Mouse (Mus musculus): ENCODE data around the gene Chrna5. TPM values are rescaled to one million over a fixed set of nuclear protein-coding genes. Genes with fewer than 3 reads are reported as not detected.

Chrna5 gene
- polyA plus RNA-seq, 1 experiment: not detected

DNA sequence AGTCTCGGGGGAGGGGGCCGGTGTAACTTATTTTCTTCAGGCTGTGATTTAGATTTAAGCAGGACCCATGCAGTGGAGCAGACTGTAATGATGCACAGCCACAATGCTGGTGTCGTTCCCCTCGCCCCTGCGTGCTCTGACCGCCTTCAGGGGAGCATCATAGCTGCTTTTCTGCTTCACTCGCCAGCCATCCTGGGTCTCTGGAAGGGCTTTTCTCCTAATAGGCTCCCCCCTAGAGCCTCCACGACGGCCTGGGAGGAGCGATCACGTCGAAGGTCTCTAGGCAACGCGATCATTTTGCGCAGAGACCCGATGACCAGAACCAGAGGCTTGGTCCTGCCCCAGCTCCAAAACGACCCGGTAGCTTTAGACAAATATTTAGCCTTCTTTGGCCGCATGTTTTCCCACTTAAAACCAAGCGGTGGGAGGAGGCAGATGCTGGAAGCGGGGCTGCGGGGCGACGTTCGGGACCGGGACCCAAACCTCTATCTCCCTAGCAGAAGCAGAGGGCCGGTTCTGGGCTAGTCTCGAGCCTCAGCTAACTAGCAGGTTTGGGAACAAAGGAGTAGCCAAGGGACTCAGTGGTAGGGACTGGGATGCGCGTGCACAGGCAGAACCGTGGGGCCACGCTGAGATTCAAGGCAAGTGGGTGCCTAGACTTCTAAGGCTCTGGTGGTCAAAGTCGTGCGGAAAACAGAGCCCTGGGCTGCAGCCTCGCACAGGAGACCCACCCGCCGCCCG lies 45.0 kb downstream of the Chrna5 start:
- TF ChIP-seq SRF (IDR thresholded peaks at IDR 0.05; ENCODE audit: control insufficient read depth, insufficient read length, low read depth) (no peak), TCF12 (IDR thresholded peaks at IDR 0.05; ENCODE audit: insufficient read depth, poor library complexity, severe bottlenecking) (no peak), POLR2AphosphoS2 (IDR thresholded peaks at IDR 0.05; ENCODE audit: insufficient read length, low read depth) (no peak), CEBPB (IDR thresholded peaks at IDR 0.05; ENCODE audit: insufficient read depth, poor library complexity, severe bottlenecking) (no peak), MAX (IDR thresholded peaks at IDR 0.05; ENCODE audit: low read depth) (no peak), POLR2A (IDR thresholded peaks at IDR 0.05; ENCODE audit: insufficient read length, low read depth) (no peak), REST (IDR thresholded peaks at IDR 0.05; ENCODE audit: insufficient read depth, insufficient read length) (no peak), MYOD1 (IDR thresholded peaks at IDR 0.05; ENCODE audit: control insufficient read depth in 1 of 3, insufficient read length in 2 of 3, low read depth in 2 of 3) (no peak), MYOG (IDR thresholded peaks at IDR 0.05; ENCODE audit: control insufficient read depth in 1 of 3, insufficient read depth in 1 of 3, insufficient read length in 2 of 3, low read depth in 2 of 3) (no peak), USF1 (IDR thresholded peaks at IDR 0.05; ENCODE audit: low read depth) (no peak)
- Histone ChIP-seq H3K36me3 (ENCODE audit: control insufficient read depth, insufficient read depth) (no peaks in the 10 kb centered on the region), H3K79me2 (ENCODE audit: control insufficient read depth, insufficient read depth) (no peaks in the 10 kb centered on the region), H3K4me2 (ENCODE audit: low read depth) (no peak overlapping the region), H3K4me3 (no peak overlapping the region), H3K27me3 (ENCODE audit: control insufficient read depth, insufficient read depth, insufficient read length) (peaks cover 26% of the 10 kb centered on the region), H3ac (ENCODE audit: control insufficient read depth, insufficient read length) (no peak overlapping the region)

DNA sequence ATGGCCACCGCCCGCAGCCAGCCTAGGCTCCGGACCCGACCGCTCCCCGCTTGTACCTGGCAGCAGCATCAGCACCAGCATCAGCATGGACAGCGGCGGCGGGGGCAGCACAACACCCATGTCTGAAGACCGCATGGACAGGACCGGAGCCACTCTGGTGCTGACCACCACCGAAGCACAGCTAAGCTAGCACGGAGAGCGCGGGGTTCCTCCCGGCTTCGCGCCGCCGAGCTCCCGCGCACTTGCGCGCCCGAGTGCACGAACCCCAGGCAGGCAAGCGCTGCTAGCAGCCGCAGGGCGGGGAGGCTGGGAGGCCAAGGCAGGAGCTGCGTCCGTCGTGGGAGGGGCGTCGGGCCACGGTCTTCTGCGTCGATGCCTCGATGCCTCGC lies 45.6 kb downstream of the Chrna5 start, which contains the start of gene Chrna3:
Gene Chrna3 (minus strand): TSS at position 288 of the 389 bp plus-strand sequence.
- H3K4me2 ChIP-seq (ENCODE audit: low read depth): no peak within 1 kb of the TSS

DNA sequence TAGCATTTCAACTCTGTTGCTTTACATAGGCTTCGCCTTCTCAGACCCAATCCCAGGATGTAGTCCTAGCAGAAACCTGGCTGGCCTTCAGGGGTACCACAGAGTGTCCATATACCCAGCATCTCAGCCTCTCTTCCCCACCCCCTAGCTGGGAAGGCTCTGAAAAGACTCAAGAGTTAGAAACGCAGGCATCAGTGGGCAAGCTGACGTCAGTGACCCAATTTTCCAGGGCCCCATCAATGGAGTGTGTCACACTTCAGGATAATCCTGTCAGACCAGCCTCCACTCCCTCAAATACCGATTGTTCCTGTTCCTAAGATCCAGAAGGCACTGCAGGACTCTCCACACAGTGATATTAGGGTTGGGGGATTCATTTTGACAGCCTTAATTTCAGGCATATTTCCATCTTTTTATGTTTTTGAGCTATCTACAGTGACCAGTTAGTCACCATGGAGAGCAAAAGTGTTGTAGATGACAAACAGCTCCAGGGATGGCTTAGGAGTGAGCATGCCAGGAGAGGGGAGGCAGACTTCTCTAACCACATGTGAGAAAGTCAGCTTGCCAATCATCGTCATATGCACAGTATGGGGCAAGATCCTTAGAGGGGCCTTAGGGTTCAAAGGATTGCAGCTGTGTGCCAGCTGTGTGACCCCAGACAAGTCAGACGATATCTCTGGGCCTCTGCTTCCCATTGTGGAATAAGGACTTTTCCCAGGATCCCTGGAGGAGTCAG lies 50.9 kb downstream of the Chrna5 start:
- Histone ChIP-seq H3ac (ENCODE audit: control insufficient read depth, insufficient read length) (no peak overlapping the region), H3K79me2 (ENCODE audit: control insufficient read depth, insufficient read depth) (no peaks in the 10 kb centered on the region), H3K4me3 (no peak overlapping the region), H3K27me3 (ENCODE audit: control insufficient read depth, insufficient read depth, insufficient read length) (peaks cover 16% of the 10 kb centered on the region), H3K4me2 (ENCODE audit: low read depth) (no peak overlapping the region), H3K36me3 (ENCODE audit: control insufficient read depth, insufficient read depth) (no peaks in the 10 kb centered on the region)
- no peak for TF ChIP-seq E2F4 (IDR thresholded peaks at IDR 0.05; ENCODE audit: insufficient read depth)
- TF ChIP-seq POLR2A (IDR thresholded peaks at IDR 0.05; ENCODE audit: insufficient read length, low read depth): no peak
- TF ChIP-seq SRF (IDR thresholded peaks at IDR 0.05; ENCODE audit: control insufficient read depth, insufficient read length, low read depth): no peak
- TF ChIP-seq USF1 (IDR thresholded peaks at IDR 0.05; ENCODE audit: low read depth): no peak
- TF ChIP-seq TCF12 (IDR thresholded peaks at IDR 0.05; ENCODE audit: insufficient read depth, poor library complexity, severe bottlenecking): no peak
- no peak for TF ChIP-seq TCF3 (IDR thresholded peaks at IDR 0.05; ENCODE audit: insufficient read length, low read depth)
- no peak for TF ChIP-seq MYOD1 (IDR thresholded peaks at IDR 0.05; ENCODE audit: control insufficient read depth in 1 of 3, insufficient read length in 2 of 3, low read depth in 2 of 3)
- TF ChIP-seq MYOG (IDR thresholded peaks at IDR 0.05; ENCODE audit: control insufficient read depth in 1 of 3, insufficient read depth in 1 of 3, insufficient read length in 2 of 3, low read depth in 2 of 3): no peak
- no peak for TF ChIP-seq MAX (IDR thresholded peaks at IDR 0.05; ENCODE audit: low read depth)
- TF ChIP-seq CEBPB (IDR thresholded peaks at IDR 0.05; ENCODE audit: insufficient read depth, poor library complexity, severe bottlenecking): no peak
- TF ChIP-seq REST (IDR thresholded peaks at IDR 0.05; ENCODE audit: insufficient read depth, insufficient read length): no peak
- TF ChIP-seq POLR2AphosphoS2 (IDR thresholded peaks at IDR 0.05; ENCODE audit: insufficient read length, low read depth): no peak

More for the DNA sequence above, 45.6 kb downstream of the Chrna5 start, which contains the start of gene Chrna3:
- no peaks in the 10 kb centered on the region for H3K36me3 ChIP-seq (ENCODE audit: control insufficient read depth, insufficient read depth)
- no peaks in the 10 kb centered on the region for H3K79me2 ChIP-seq (ENCODE audit: control insufficient read depth, insufficient read depth)
- TF ChIP-seq TCF3 (IDR thresholded peaks at IDR 0.05; ENCODE audit: insufficient read length, low read depth): no peak
- TF ChIP-seq REST (IDR thresholded peaks at IDR 0.05; ENCODE audit: insufficient read depth, insufficient read length): peak; percentile 80
- no peak within 1 kb of the TSS for H3K4me3 ChIP-seq
- peaks cover 26% of the 10 kb centered on the region for H3K27me3 ChIP-seq (ENCODE audit: control insufficient read depth, insufficient read depth, insufficient read length)
- H3ac ChIP-seq (ENCODE audit: control insufficient read depth, insufficient read length): no peak within 1 kb of the TSS

DNA sequence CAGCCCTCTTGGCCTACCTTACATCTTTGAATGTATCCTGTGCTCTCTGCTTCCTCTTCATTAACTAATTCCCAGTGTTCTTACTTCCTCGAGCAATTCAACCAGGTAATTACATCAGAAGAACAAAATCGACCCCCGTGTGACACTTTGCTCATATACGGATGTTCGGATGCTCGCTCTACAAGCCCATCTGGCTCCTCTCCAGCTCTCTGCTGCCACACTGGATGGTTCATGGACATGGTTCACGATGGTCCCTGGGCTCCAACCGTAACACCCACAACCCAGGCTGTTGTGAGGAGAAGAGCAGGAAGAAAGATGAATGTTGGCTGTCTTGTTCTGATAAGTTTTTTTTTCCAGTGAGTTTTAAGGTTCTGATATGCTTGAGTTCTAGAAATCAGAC lies 58.3 kb downstream of the Chrna5 start:
- Histone ChIP-seq H3K27me3 (ENCODE audit: control insufficient read depth, insufficient read depth, insufficient read length) (peaks cover 45% of the 10 kb centered on the region), H3K4me2 (ENCODE audit: low read depth) (no peak overlapping the region), H3K4me3 (no peak overlapping the region), H3K36me3 (ENCODE audit: control insufficient read depth, insufficient read depth) (no peaks in the 10 kb centered on the region), H3ac (ENCODE audit: control insufficient read depth, insufficient read length) (no peak overlapping the region), H3K79me2 (ENCODE audit: control insufficient read depth, insufficient read depth) (no peaks in the 10 kb centered on the region)
- no peak for TF ChIP-seq MYOG (IDR thresholded peaks at IDR 0.05; ENCODE audit: control insufficient read depth in 1 of 3, insufficient read depth in 1 of 3, insufficient read length in 2 of 3, low read depth in 2 of 3)
- no peak for TF ChIP-seq MAX (IDR thresholded peaks at IDR 0.05; ENCODE audit: low read depth)
- TF ChIP-seq TCF12 (IDR thresholded peaks at IDR 0.05; ENCODE audit: insufficient read depth, poor library complexity, severe bottlenecking): no peak
- no peak for TF ChIP-seq USF1 (IDR thresholded peaks at IDR 0.05; ENCODE audit: low read depth)
- TF ChIP-seq MYOD1 (IDR thresholded peaks at IDR 0.05; ENCODE audit: control insufficient read depth in 1 of 3, insufficient read length in 2 of 3, low read depth in 2 of 3): no peak
- TF ChIP-seq SRF (IDR thresholded peaks at IDR 0.05; ENCODE audit: control insufficient read depth, insufficient read length, low read depth): no peak
- no peak for TF ChIP-seq TCF3 (IDR thresholded peaks at IDR 0.05; ENCODE audit: insufficient read length, low read depth)
- TF ChIP-seq CEBPB (IDR thresholded peaks at IDR 0.05; ENCODE audit: insufficient read depth, poor library complexity, severe bottlenecking): no peak
- TF ChIP-seq E2F4 (IDR thresholded peaks at IDR 0.05; ENCODE audit: insufficient read depth): no peak
- TF ChIP-seq POLR2AphosphoS2 (IDR thresholded peaks at IDR 0.05; ENCODE audit: insufficient read length, low read depth): no peak
- no peak for TF ChIP-seq POLR2A (IDR thresholded peaks at IDR 0.05; ENCODE audit: insufficient read length, low read depth)
- TF ChIP-seq REST (IDR thresholded peaks at IDR 0.05; ENCODE audit: insufficient read depth, insufficient read length): no peak
